Mouse (Mus musculus): ENCODE measurements around the gene Cftr. TPM values are rescaled to one million over a fixed set of nuclear protein-coding genes. Genes with fewer than 3 reads are reported as not detected.

The Cftr gene
- polyA plus RNA-seq, 1 experiment = not detected

- H3K4me3 ChIP-seq (replicated peaks; ENCODE audit: control insufficient read depth, low read depth, low read length) = no peak overlapping the region
- H3K27ac ChIP-seq (ENCODE audit: control insufficient read depth, insufficient read depth, low read depth, low read length, poor library complexity) = no peak overlapping the region
- H3K4me1 ChIP-seq (ENCODE audit: control insufficient read depth, insufficient read depth, low read length) = no peaks in the 10 kb centered on the region
- no peak for TF ChIP-seq POLR2A (IDR thresholded peaks at IDR 0.05; ENCODE audit: borderline replicate concordance, control insufficient read depth, low read depth, low read length)
- no peak for TF ChIP-seq CTCF (IDR thresholded peaks at IDR 0.05; ENCODE audit: control insufficient read depth, insufficient read depth, low read length)
Measured at GRCm38 (mm10) chr6:18338307-18338706, 167.8 kb downstream of the Cftr start.

- 85% methylated on average over 2 of the region's 2 CpGs for WGBS
- Histone ChIP-seq H3K4me1 (ENCODE audit: control insufficient read depth, insufficient read depth, low read length) (no peaks in the 10 kb centered on the region), H3K27ac (ENCODE audit: control insufficient read depth, insufficient read depth, low read depth, low read length, poor library complexity) (no peak overlapping the region), H3K4me3 (replicated peaks; ENCODE audit: control insufficient read depth, low read depth, low read length) (no peak overlapping the region)
- no peak for TF ChIP-seq POLR2A (IDR thresholded peaks at IDR 0.05; ENCODE audit: borderline replicate concordance, control insufficient read depth, low read depth, low read length)
- no peak for TF ChIP-seq CTCF (IDR thresholded peaks at IDR 0.05; ENCODE audit: control insufficient read depth, insufficient read depth, low read length)
Measured at GRCm38 (mm10) chr6:18344272-18344671, 173.8 kb downstream of the Cftr start.

- Histone ChIP-seq H3K4me1 (ENCODE audit: control insufficient read depth, insufficient read depth, low read length) (no peaks in the 10 kb centered on the region), H3K27ac (ENCODE audit: control insufficient read depth, insufficient read depth, low read depth, low read length, poor library complexity) (no peak overlapping the region), H3K4me3 (replicated peaks; ENCODE audit: control insufficient read depth, low read depth, low read length) (no peak overlapping the region)
- TF ChIP-seq CTCF (IDR thresholded peaks at IDR 0.05; ENCODE audit: control insufficient read depth, insufficient read depth, low read length) (no peak), POLR2A (IDR thresholded peaks at IDR 0.05; ENCODE audit: borderline replicate concordance, control insufficient read depth, low read depth, low read length) (no peak)
- 66% methylated on average over 3 of the region's 3 CpGs for WGBS
Measured at GRCm38 (mm10) chr6:18349153-18349858, 178.8 kb downstream of the Cftr start.

- no peaks in the 10 kb centered on the region for H3K4me1 ChIP-seq (ENCODE audit: control insufficient read depth, insufficient read depth, low read length)
- no peak for TF ChIP-seq CTCF (IDR thresholded peaks at IDR 0.05; ENCODE audit: control insufficient read depth, insufficient read depth, low read length)
- no peak for TF ChIP-seq POLR2A (IDR thresholded peaks at IDR 0.05; ENCODE audit: borderline replicate concordance, control insufficient read depth, low read depth, low read length)
Measured at GRCm38 (mm10) chr6:18360154-18360553, 189.7 kb downstream of the Cftr start.

GRCm38 (mm10) chr6:18360955-18361354, 190.5 kb downstream of the Cftr start:
- no peak for TF ChIP-seq CTCF (IDR thresholded peaks at IDR 0.05; ENCODE audit: control insufficient read depth, insufficient read depth, low read length)
- TF ChIP-seq POLR2A (IDR thresholded peaks at IDR 0.05; ENCODE audit: borderline replicate concordance, control insufficient read depth, low read depth, low read length) = no peak
- Histone ChIP-seq H3K27ac (ENCODE audit: control insufficient read depth, insufficient read depth, low read depth, low read length, poor library complexity) (no peak overlapping the region), H3K4me1 (ENCODE audit: control insufficient read depth, insufficient read depth, low read length) (no peaks in the 10 kb centered on the region), H3K4me3 (replicated peaks; ENCODE audit: control insufficient read depth, low read depth, low read length) (no peak overlapping the region)

More at GRCm38 (mm10) chr6:18360154-18360553, 189.7 kb downstream of the Cftr start:
- Histone ChIP-seq H3K27ac (ENCODE audit: control insufficient read depth, insufficient read depth, low read depth, low read length, poor library complexity) (no peak overlapping the region), H3K4me3 (replicated peaks; ENCODE audit: control insufficient read depth, low read depth, low read length) (no peak overlapping the region)
- WGBS = 70% methylated on average over 1 of the region's 1 CpGs

GRCm38 (mm10) chr6:18362232-18362631, 191.7 kb downstream of the Cftr start:
- 88% methylated on average over 5 of the region's 5 CpGs for WGBS
- Histone ChIP-seq H3K4me1 (ENCODE audit: control insufficient read depth, insufficient read depth, low read length) (no peaks in the 10 kb centered on the region), H3K27ac (ENCODE audit: control insufficient read depth, insufficient read depth, low read depth, low read length, poor library complexity) (no peak overlapping the region), H3K4me3 (replicated peaks; ENCODE audit: control insufficient read depth, low read depth, low read length) (no peak overlapping the region)
- TF ChIP-seq POLR2A (IDR thresholded peaks at IDR 0.05; ENCODE audit: borderline replicate concordance, control insufficient read depth, low read depth, low read length) (no peak), CTCF (IDR thresholded peaks at IDR 0.05; ENCODE audit: control insufficient read depth, insufficient read depth, low read length) (no peak)

- no peak for TF ChIP-seq POLR2A (IDR thresholded peaks at IDR 0.05; ENCODE audit: borderline replicate concordance, control insufficient read depth, low read depth, low read length)
- TF ChIP-seq CTCF (IDR thresholded peaks at IDR 0.05; ENCODE audit: control insufficient read depth, insufficient read depth, low read length) = no peak
- Histone ChIP-seq H3K27ac (ENCODE audit: control insufficient read depth, insufficient read depth, low read depth, low read length, poor library complexity) (no peak overlapping the region), H3K4me1 (ENCODE audit: control insufficient read depth, insufficient read depth, low read length) (no peaks in the 10 kb centered on the region), H3K4me3 (replicated peaks; ENCODE audit: control insufficient read depth, low read depth, low read length) (no peak overlapping the region)
- WGBS = 81% methylated on average over 3 of the region's 3 CpGs
Measured at GRCm38 (mm10) chr6:18369054-18369453, 198.6 kb downstream of the Cftr start.

- H3K4me3 ChIP-seq (replicated peaks; ENCODE audit: control insufficient read depth, low read depth, low read length) = no peak overlapping the region
- TF ChIP-seq CTCF (IDR thresholded peaks at IDR 0.05; ENCODE audit: control insufficient read depth, insufficient read depth, low read length) = no peak
- TF ChIP-seq POLR2A (IDR thresholded peaks at IDR 0.05; ENCODE audit: borderline replicate concordance, control insufficient read depth, low read depth, low read length) = no peak
- H3K27ac ChIP-seq (ENCODE audit: control insufficient read depth, insufficient read depth, low read depth, low read length, poor library complexity) = no peak overlapping the region
- WGBS = 70% methylated on average over 4 of the region's 4 CpGs
- no peaks in the 10 kb centered on the region for H3K4me1 ChIP-seq (ENCODE audit: control insufficient read depth, insufficient read depth, low read length)
Measured at GRCm38 (mm10) chr6:18369723-18370122, 199.2 kb downstream of the Cftr start.

Other genes starting within 250 kb of the Cftr start
- gene Wnt2, start 140.1 kb upstream of the Cftr start, polyA plus RNA-seq (2011; ENCODE audit: insufficient read depth, insufficient read length, low replicate concordance, missing spikeins) = not detected in 2 replicates
- gene Asz1, start 61.6 kb upstream of the Cftr start, polyA plus RNA-seq (2011; ENCODE audit: insufficient read depth, insufficient read length, low replicate concordance, missing spikeins) = not detected in 2 replicates

All from bone marrow, adult 2 months (tissue).